Mouse (Mus musculus) embryonic facial prominence, embryonic 11.5 days (tissue): ENCODE results near the gene Xpot. TPM values are rescaled to one million over a fixed set of nuclear protein-coding genes. Genes with fewer than 3 reads are reported as not detected.

ENCODE experiments used
- ATAC-seq: fragments of 200-750 bp; cut with Nextera tagmentation; replicated peaks from 2 replicates; pipeline ENCODE4 v1.8.0; 2017; ENCODE audit warnings: low read depth; ENCODE audit not compliant: insufficient number of reproducible peaks, low FRiP score, low TSS enrichment
- DNase-seq: peaks from one replicate; pipeline ENCODE4 v3.0.0-alpha.2; 2015; ENCODE audit warnings: low spot score
- H3K27ac ChIP-seq: fragments of 300-500 bp; sonication (generic); replicated peaks from 2 replicates; pipeline ENCODE4 v1.5.1; 2014; ENCODE audit warnings: mild to moderate bottlenecking, low read depth, low read length, control low read depth
- H3K27me3 ChIP-seq: fragments of 300-500 bp; sonication (generic); 2 replicates; pipeline ENCODE4 v1.6.1; 2014; ENCODE audit warnings: mild to moderate bottlenecking, low read length, moderate library complexity, mixed read lengths; ENCODE audit not compliant: control insufficient read depth, insufficient read depth
- H3K36me3 ChIP-seq: fragments of 300-500 bp; sonication (generic); replicated peaks from 2 replicates; pipeline ENCODE4 v1.6.1; 2014; ENCODE audit warnings: low read depth, mild to moderate bottlenecking, low read length, moderate library complexity, mixed read lengths; ENCODE audit not compliant: control insufficient read depth, insufficient read depth
- H3K4me1 ChIP-seq: fragments of 300-500 bp; sonication (generic); 2 replicates; pipeline ENCODE4 v1.6.1; 2014; ENCODE audit warnings: low read length, mixed read lengths; ENCODE audit not compliant: control insufficient read depth, insufficient read depth
- H3K4me2 ChIP-seq: fragments of 300-500 bp; sonication (generic); 2 replicates; pipeline ENCODE4 v1.6.1; 2014; ENCODE audit warnings: low read depth, mild to moderate bottlenecking, control low read depth, low read length, moderate library complexity
- H3K4me3 ChIP-seq: fragments of 300-500 bp; sonication (generic); 2 replicates; pipeline ENCODE4 v1.5.1; 2014; ENCODE audit warnings: low read depth, low read length, control low read depth
- H3K9ac ChIP-seq: fragments of 300-500 bp; sonication (generic); replicated peaks from 2 replicates; pipeline ENCODE4 v1.6.1; 2014; ENCODE audit warnings: mild to moderate bottlenecking, control low read depth, low read length
- H3K9me3 ChIP-seq: fragments of 300-500 bp; sonication (generic); replicated peaks from 2 replicates; pipeline ENCODE4 v1.6.1; 2016; ENCODE audit warnings: mild to moderate bottlenecking, low read length, inconsistent platforms, mixed read lengths; ENCODE audit not compliant: control insufficient read depth
- WGBS: fragments of 180-500 bp; shearing (Covaris S2); extraction: QIAGEN DNeasy Blood & Tissue Kit; methylation state at CpG from one replicate; pipeline ENCODE4 v1.1.7; 2014; 5-methylcytosine and 5-hydroxymethylcytosine counted together
- polyA plus RNA-seq: library from polyadenylated mRNA; unstranded; fragments of >200 nt; fragmentation: Nextera tagmentation; extraction: Ambion mirVana; gene quantifications from 2 replicates; pipeline ENCODE4 v1.2.1, GENCODE M21; 2014

Gene Xpot
- polyA plus RNA-seq, 1 experiment from 2014 or later: 75.7 TPM

DNA sequence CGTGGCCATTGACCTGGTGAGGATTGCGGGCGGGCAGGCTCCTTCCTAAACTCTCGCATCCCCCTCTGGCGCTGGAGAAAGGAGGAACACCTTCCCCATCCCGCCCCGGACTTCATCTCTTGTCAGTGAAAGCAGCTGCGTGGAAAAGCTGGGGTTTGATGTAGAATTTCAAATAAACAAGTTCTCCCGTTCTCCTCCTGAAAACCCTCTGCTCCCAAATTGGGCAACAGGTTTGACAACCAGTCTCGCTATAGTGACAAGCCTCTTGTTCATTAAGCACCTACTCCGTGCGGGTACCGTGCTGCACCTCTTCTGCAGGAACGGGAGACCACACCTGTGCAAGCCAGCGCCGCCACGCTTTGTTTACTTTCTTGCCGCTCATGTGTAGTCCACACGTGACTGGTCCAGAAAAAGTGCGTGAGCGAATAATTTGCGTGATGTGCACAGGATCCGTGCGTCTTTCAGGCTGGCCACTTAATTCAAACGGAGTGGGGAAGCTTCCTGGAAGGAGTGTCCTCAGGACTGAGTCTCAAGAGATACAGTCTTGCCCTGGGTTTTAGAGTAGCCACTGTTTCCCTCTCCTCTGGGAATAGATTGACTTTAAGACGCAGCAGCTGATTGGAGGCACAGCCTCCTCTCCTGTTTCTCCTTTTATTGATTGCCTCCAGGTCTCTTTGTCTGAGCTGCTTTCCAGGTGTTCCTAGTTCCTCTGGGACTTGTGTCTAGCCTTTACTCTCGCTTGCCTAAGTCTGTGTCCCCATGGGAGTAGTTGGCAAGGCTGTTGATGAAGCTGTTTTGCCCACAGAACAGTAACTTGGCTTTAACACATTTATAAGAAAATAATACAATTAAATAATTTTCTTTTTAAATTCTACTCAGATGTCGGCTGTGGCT, 16.2 kb upstream of the Xpot start:
- ATAC-seq (no peak), DNase-seq (peak; percentile 49)
- Histone ChIP-seq H3K4me1 (peaks cover 4% of the 10 kb centered on the region; the same call in 1 of the 2 replicates), H3K27ac (no peak overlapping the region), H3K9me3 (no peaks in the 10 kb centered on the region), H3K4me2 (peak overlapping the region; percentile 94), H3K4me3 (peak overlapping the region; percentile 47), H3K9ac (peak overlapping the region; percentile 37), H3K36me3 (no peaks in the 10 kb centered on the region), H3K27me3 (peaks cover 9% of the 10 kb centered on the region; the same call in 1 of the 2 replicates)
- 3% methylated on average over 28 of the region's 28 CpGs for WGBS

- ATAC-seq: no peak
- Histone ChIP-seq H3K9ac (peak within 1 kb of the TSS; percentile 37), H3K27ac (no peak within 1 kb of the TSS), H3K27me3 (peaks cover 9% of the 10 kb centered on the region; the same call in 1 of the 2 replicates), H3K4me3 (peak within 1 kb of the TSS; percentile 47), H3K9me3 (no peaks in the 10 kb centered on the region), H3K4me2 (peak within 1 kb of the TSS; percentile 94), H3K4me1 (peaks cover 4% of the 10 kb centered on the region; the same call in 1 of the 2 replicates), H3K36me3 (no peaks in the 10 kb centered on the region)
- DNase-seq: peak; percentile 79
- under 1% methylated on average over 69 of the region's 69 CpGs for WGBS
Observed at GRCm38 (mm10) chr10:121641272-121642053, 15.3 kb upstream of the Xpot start, which contains the start of gene D930020B18Rik. D930020B18Rik (plus strand) TSS chr10:121641588.

DNA sequence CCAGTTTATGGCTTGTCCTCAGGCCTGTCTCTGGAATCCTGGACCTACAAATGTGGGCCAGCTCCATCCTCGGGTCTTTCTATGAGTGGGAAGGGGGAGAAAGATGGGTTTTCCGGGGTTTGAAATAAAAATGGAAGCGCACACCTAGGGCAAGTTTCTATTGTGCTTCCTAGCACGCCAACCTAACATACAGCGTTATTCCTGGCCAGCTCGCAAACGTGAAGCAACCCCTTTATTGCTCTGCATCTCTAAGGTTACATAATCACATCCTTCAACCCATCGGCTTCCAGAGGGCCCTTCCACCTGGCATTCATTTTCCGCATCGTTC, 14.8 kb upstream of the Xpot start:
- H3K36me3 ChIP-seq: no peaks in the 10 kb centered on the region
- peak; percentile 36; the same call in 1 of the 2 replicates for ATAC-seq
- DNase-seq: peak; percentile 77
- H3K9ac ChIP-seq: no peak overlapping the region
- no peaks in the 10 kb centered on the region for H3K9me3 ChIP-seq
- peak overlapping the region; percentile 47 for H3K4me3 ChIP-seq
- H3K27ac ChIP-seq: no peak overlapping the region
- peak overlapping the region; percentile 94; the same call in 1 of the 2 replicates for H3K4me2 ChIP-seq
- 12% methylated on average over 10 of the region's 10 CpGs for WGBS
- H3K27me3 ChIP-seq: peaks cover 9% of the 10 kb centered on the region; the same call in 1 of the 2 replicates
- H3K4me1 ChIP-seq: peaks cover 4% of the 10 kb centered on the region; the same call in 1 of the 2 replicates

DNA sequence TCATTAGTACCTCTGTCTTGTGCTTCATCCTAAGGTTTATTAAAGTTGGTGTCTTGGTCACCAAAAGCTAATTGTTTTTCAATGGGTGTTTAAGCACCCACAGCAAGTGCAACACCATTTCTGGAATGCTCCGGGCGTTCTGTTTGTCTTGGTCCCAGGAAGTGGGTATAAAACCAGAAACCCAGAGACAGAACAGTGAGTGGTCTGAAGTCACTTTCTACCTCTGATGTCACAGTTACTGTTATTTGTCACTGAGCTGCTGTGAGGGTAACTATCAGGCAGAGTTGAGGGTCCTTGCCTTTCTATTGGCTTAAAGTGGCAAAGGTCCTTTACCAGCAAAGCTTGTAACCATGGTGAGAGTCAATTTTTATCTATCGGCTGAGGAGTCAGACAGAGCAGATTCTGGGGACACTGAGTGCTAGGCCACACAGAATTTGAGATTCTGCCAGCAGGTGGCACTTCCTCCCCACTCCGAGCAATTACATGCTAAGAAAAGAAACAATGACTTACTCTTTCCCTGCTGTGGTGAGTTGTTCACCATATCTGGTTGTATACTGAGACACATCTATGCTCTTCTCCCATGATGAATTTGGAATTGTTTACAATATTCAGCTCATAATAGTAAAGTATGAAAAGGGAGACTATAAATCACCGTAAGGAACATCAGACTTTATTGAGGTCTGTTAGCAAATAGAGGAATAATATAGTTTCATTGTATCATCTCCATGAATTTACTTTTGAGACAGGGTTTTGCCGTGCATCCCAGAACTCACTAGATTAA, 14.2 kb upstream of the Xpot start:
- peaks cover 9% of the 10 kb centered on the region; the same call in 1 of the 2 replicates for H3K27me3 ChIP-seq
- no peak overlapping the region for H3K9ac ChIP-seq
- H3K27ac ChIP-seq: no peak overlapping the region

DNA sequence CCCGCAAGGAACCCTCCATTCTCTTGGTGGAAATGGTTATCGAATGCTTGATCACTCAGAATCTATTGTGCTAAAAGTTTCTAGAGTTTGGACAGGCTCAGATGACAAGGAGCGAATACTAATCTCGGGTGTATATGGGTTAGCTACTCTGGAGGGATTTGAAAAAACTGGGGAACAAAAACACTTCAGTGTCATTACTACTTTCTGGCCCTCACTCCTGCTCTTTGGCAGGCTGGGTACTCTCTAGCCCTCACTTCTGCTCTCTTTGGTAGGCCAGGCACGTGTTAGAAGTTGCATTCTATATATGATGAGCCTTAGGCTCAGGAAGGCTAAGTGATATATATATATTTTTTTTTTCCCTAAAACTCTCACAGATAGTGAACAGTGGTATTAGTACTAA, 13.4 kb upstream of the Xpot start:
- H3K4me1 ChIP-seq: peaks cover 4% of the 10 kb centered on the region; the same call in 1 of the 2 replicates
- peaks cover 9% of the 10 kb centered on the region; the same call in 1 of the 2 replicates for H3K27me3 ChIP-seq
- no peak overlapping the region for H3K27ac ChIP-seq
- 78% methylated on average over 5 of the region's 5 CpGs for WGBS
- no peak overlapping the region for H3K4me3 ChIP-seq
- ATAC-seq (no peak), DNase-seq (no peak)
- no peaks in the 10 kb centered on the region for H3K9me3 ChIP-seq
- no peak overlapping the region for H3K4me2 ChIP-seq
- H3K36me3 ChIP-seq: no peaks in the 10 kb centered on the region
- no peak overlapping the region for H3K9ac ChIP-seq

More for the DNA sequence above, 14.2 kb upstream of the Xpot start:
- Histone ChIP-seq H3K4me3 (no peak overlapping the region), H3K4me1 (peaks cover 4% of the 10 kb centered on the region; the same call in 1 of the 2 replicates), H3K4me2 (no peak overlapping the region), H3K9me3 (no peaks in the 10 kb centered on the region), H3K36me3 (no peaks in the 10 kb centered on the region)
- peak; percentile 37; the same call in 1 of the 2 replicates for ATAC-seq
- DNase-seq: peak; percentile 64
- 51% methylated on average over 6 of the region's 6 CpGs for WGBS

DNA sequence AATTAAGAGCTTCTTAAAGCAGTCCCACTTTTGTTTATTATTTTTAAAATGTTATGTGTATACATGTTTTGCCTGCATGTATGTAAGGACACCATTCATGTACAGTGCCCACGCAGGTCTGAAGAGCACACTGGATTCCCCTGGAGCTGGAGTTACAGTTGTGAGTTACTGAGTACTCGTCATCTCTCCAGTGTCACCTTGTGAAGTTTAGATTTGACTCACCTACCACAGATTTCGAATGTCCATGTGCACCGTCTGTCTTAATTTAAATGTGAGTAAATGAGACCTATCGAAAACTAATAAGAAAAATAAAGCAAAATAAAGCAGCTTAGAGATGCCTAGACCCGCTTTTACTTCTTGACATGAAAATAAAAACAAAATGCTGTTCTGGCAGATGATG, 10.1 kb upstream of the Xpot start:
- ATAC-seq (no peak), DNase-seq (no peak)
- 83% methylated on average over 6 of the region's 6 CpGs for WGBS
- no peaks in the 10 kb centered on the region for H3K4me1 ChIP-seq
- no peak overlapping the region for H3K9ac ChIP-seq
- no peak overlapping the region for H3K4me3 ChIP-seq
- H3K27ac ChIP-seq: no peak overlapping the region
- H3K27me3 ChIP-seq: no peaks in the 10 kb centered on the region
- no peaks in the 10 kb centered on the region for H3K9me3 ChIP-seq
- H3K36me3 ChIP-seq: no peaks in the 10 kb centered on the region
- no peak overlapping the region for H3K4me2 ChIP-seq

GRCm38 (mm10) chr10:121634159-121634558, 8.0 kb upstream of the Xpot start:
- WGBS: 50% methylated on average over 1 of the region's 1 CpGs
- ATAC-seq: no peak

More at GRCm38 (mm10) chr10:121634159-121634558, 8.0 kb upstream of the Xpot start:
- Histone ChIP-seq H3K9ac (no peak overlapping the region), H3K27me3 (no peaks in the 10 kb centered on the region), H3K9me3 (no peaks in the 10 kb centered on the region), H3K27ac (no peak overlapping the region), H3K4me1 (no peaks in the 10 kb centered on the region), H3K36me3 (no peaks in the 10 kb centered on the region), H3K4me2 (no peak overlapping the region), H3K4me3 (no peak overlapping the region)
- DNase-seq: no peak
